Mouse (Mus musculus) kidney, adult 2 months (tissue): ENCODE data around the gene Gpr137b. TPM values are rescaled to one million over a fixed set of nuclear protein-coding genes. Genes with fewer than 3 reads are reported as not detected.
"Not testable (repeated sequence)": the region's sequence is repeated elsewhere in the genome, so short reads cannot be mapped to it uniquely, and the experiment has no call there.

Experiments
- DNase-seq: peaks from one replicate; pipeline ENCODE4 v3.0.0; 2021
- H3K27ac ChIP-seq: fragments of 200-500 bp; 2 replicates; pipeline ENCODE4 v1.5.1; 2012; ENCODE audit warnings: low read depth, low read length, control low read depth, inconsistent platforms; ENCODE audit not compliant: insufficient read depth
- H3K27me3 ChIP-seq: fragments of 200-500 bp; replicated peaks from 2 replicates; pipeline ENCODE4 v1.6.1; 2012; ENCODE audit warnings: mild to moderate bottlenecking, moderate library complexity, low read length, inconsistent platforms; ENCODE audit not compliant: control insufficient read depth, insufficient read depth
- H3K36me3 ChIP-seq: fragments of 200-500 bp; 2 replicates; pipeline ENCODE4 v1.6.1; 2012; ENCODE audit warnings: mild to moderate bottlenecking, moderate library complexity, low read length, inconsistent platforms; ENCODE audit not compliant: control insufficient read depth, insufficient read depth
- H3K4me1 ChIP-seq: fragments of 200-500 bp; 2 replicates; pipeline ENCODE4 v1.6.1; 2011; ENCODE audit warnings: low read length; ENCODE audit not compliant: control insufficient read depth, insufficient read depth
- H3K4me3 ChIP-seq: fragments of 200-500 bp; 2 replicates; pipeline ENCODE4 v1.5.1; 2011; ENCODE audit warnings: mild to moderate bottlenecking, low read depth, low read length, control low read depth; ENCODE audit not compliant: insufficient read depth
- CTCF ChIP-seq: fragments of 200-500 bp; conservative IDR thresholded peaks from 2 replicates; pipeline ENCODE4 v1.5.1; 2011; ENCODE audit warnings: low read depth, mild to moderate bottlenecking, control low read depth, low read length, moderate library complexity, mixed read lengths; ENCODE audit not compliant: insufficient read depth, insufficient read length
- POLR2A ChIP-seq: fragments of 200-500 bp; IDR thresholded peaks from one replicate; pipeline ENCODE4 v1.6.1; 2011; ENCODE audit warnings: low read depth, low read length, control low read depth
- WGBS: fragments of 180-500 bp; shearing (Covaris S2); methylation state at CpG from one replicate; pipeline ENCODE4 v1.1.7; 2018; 5-methylcytosine and 5-hydroxymethylcytosine counted together
- polyA plus RNA-seq: library from polyadenylated mRNA; depleted of rRNA; stranded (reverse); fragments of >200 nt; gene quantifications from 2 replicates; pipeline ENCODE4 v1.2.3, GENCODE M21; 2012

Gene Gpr137b
- polyA plus RNA-seq, 1 experiment: 302 TPM

GRCm38 (mm10) chr13:13377180-13377579 lies 16.6 kb downstream of the Gpr137b start:
- DNase-seq: no peak
- 69% methylated on average over 5 of the region's 5 CpGs for WGBS
- Histone ChIP-seq H3K27ac (no peak overlapping the region), H3K27me3 (no peaks in the 10 kb centered on the region), H3K4me1 (no peaks in the 10 kb centered on the region), H3K36me3 (no peaks in the 10 kb centered on the region), H3K4me3 (no peak overlapping the region)
- no peak for TF ChIP-seq CTCF
- no peak for TF ChIP-seq POLR2A

- not testable (repeated sequence) for H3K4me1 ChIP-seq, DNase-seq, H3K27ac ChIP-seq, H3K27me3 ChIP-seq, H3K36me3 ChIP-seq, H3K4me3 ChIP-seq
- WGBS: 87% methylated on average over 6 of the region's 6 CpGs
These were observed 19.8 kb downstream of the Gpr137b start for GRCm38 (mm10) chr13:13373965-13374364.

- H3K27ac ChIP-seq, H3K4me1 ChIP-seq, H3K27me3 ChIP-seq, H3K4me3 ChIP-seq, DNase-seq, H3K36me3 ChIP-seq: not testable (repeated sequence)
- 87% methylated on average over 7 of the region's 7 CpGs for WGBS
These were observed 22.4 kb downstream of the Gpr137b start for GRCm38 (mm10) chr13:13371436-13371835.

GRCm38 (mm10) chr13:13366371-13366770 lies 27.4 kb downstream of the Gpr137b start:
- not testable (repeated sequence) for H3K27ac ChIP-seq, DNase-seq, H3K36me3 ChIP-seq, H3K4me3 ChIP-seq, H3K27me3 ChIP-seq
- H3K4me1 ChIP-seq: peaks cover 13% of the 10 kb centered on the region; the same call in 1 of the 2 replicates
- 85% methylated on average over 2 of the region's 2 CpGs for WGBS

- peak; percentile 86 for DNase-seq
- 62% methylated on average over 7 of the region's 7 CpGs for WGBS
These were observed 30.3 kb downstream of the Gpr137b start for GRCm38 (mm10) chr13:13363536-13363935.

GRCm38 (mm10) chr13:13362261-13362660 lies 31.6 kb downstream of the Gpr137b start:
- WGBS: 82% methylated on average over 6 of the region's 6 CpGs
- not testable (repeated sequence) for H3K36me3 ChIP-seq, DNase-seq, H3K27ac ChIP-seq, H3K27me3 ChIP-seq, H3K4me3 ChIP-seq
- H3K4me1 ChIP-seq: peaks cover 13% of the 10 kb centered on the region; the same call in 1 of the 2 replicates

More at GRCm38 (mm10) chr13:13363536-13363935, 30.3 kb downstream of the Gpr137b start:
- H3K36me3 ChIP-seq, H3K4me3 ChIP-seq, H3K27me3 ChIP-seq: not testable (repeated sequence)
- peaks cover 13% of the 10 kb centered on the region; the same call in 1 of the 2 replicates for H3K4me1 ChIP-seq
- H3K27ac ChIP-seq: peak overlapping the region; percentile 74

GRCm38 (mm10) chr13:13360045-13360444 lies 33.8 kb downstream of the Gpr137b start:
- H3K27me3 ChIP-seq, H3K4me3 ChIP-seq, H3K36me3 ChIP-seq, H3K27ac ChIP-seq: not testable (repeated sequence)
- peaks cover 13% of the 10 kb centered on the region; the same call in 1 of the 2 replicates for H3K4me1 ChIP-seq
- WGBS: 53% methylated on average over 4 of the region's 4 CpGs
- peak; percentile 25 for DNase-seq

GRCm38 (mm10) chr13:13358602-13359001 lies 35.2 kb downstream of the Gpr137b start:
- not testable (repeated sequence) for DNase-seq, H3K36me3 ChIP-seq, H3K4me1 ChIP-seq, H3K27me3 ChIP-seq, H3K27ac ChIP-seq, H3K4me3 ChIP-seq
- WGBS: 93% methylated on average over 7 of the region's 7 CpGs

- H3K4me3 ChIP-seq, DNase-seq, H3K27ac ChIP-seq, H3K4me1 ChIP-seq, H3K27me3 ChIP-seq, H3K36me3 ChIP-seq: not testable (repeated sequence)
- WGBS: 88% methylated on average over 8 of the region's 8 CpGs
These were observed 35.7 kb downstream of the Gpr137b start for GRCm38 (mm10) chr13:13358097-13358496.

- H3K27ac ChIP-seq, H3K4me3 ChIP-seq, H3K27me3 ChIP-seq, H3K36me3 ChIP-seq, DNase-seq, H3K4me1 ChIP-seq: not testable (repeated sequence)
- 58% methylated on average over 4 of the region's 4 CpGs for WGBS
These were observed 41.7 kb downstream of the Gpr137b start for GRCm38 (mm10) chr13:13352113-13352512.

- H3K27ac ChIP-seq, H3K27me3 ChIP-seq, H3K4me1 ChIP-seq, DNase-seq, H3K36me3 ChIP-seq, H3K4me3 ChIP-seq: not testable (repeated sequence)
- WGBS: 85% methylated on average over 7 of the region's 7 CpGs
These were observed 43.1 kb downstream of the Gpr137b start for GRCm38 (mm10) chr13:13350681-13351080.
